Mouse (Mus musculus): ENCODE data around the gene Gm9639. TPM values are rescaled to one million over a fixed set of nuclear protein-coding genes. Genes with fewer than 3 reads are reported as not detected.
"Not testable (repeated sequence)": the region's sequence is repeated elsewhere in the genome, so short reads cannot be mapped to it uniquely, and the experiment has no call there.

Gm9639 gene
- polyA plus RNA-seq, 1 experiment from 2014 or later: 1.0 TPM

GRCm38 (mm10) chr10:77752312-77752711, 42.6 kb downstream of the Gm9639 start:
- not testable (repeated sequence) for ATAC-seq (ENCODE audit: insufficient number of reproducible peaks, low FRiP score, low TSS enrichment, low read depth); H3K4me1 ChIP-seq; H3K4me2 ChIP-seq (replicated peaks); H3K9ac ChIP-seq; H3K4me3 ChIP-seq (replicated peaks); H3K9me3 ChIP-seq (replicated peaks); H3K27me3 ChIP-seq; H3K27ac ChIP-seq (replicated peaks); H3K36me3 ChIP-seq
- 57% methylated on average over 3 of the region's 3 CpGs for WGBS

- H3K9me3 ChIP-seq (replicated peaks); H3K36me3 ChIP-seq; H3K27me3 ChIP-seq; H3K27ac ChIP-seq (replicated peaks); H3K4me1 ChIP-seq; H3K9ac ChIP-seq; ATAC-seq (ENCODE audit: insufficient number of reproducible peaks, low FRiP score, low TSS enrichment, low read depth); H3K4me3 ChIP-seq (replicated peaks); H3K4me2 ChIP-seq (replicated peaks): not testable (repeated sequence)
- WGBS: 47% methylated on average over 1 of the region's 1 CpGs
These were observed 43.6 kb downstream of the Gm9639 start, which contains the start of gene Gm9736 for GRCm38 (mm10) chr10:77751254-77751653. TSS of gene Gm9736 (minus strand) at chr10:77751354.

- not testable (repeated sequence) for H3K27me3 ChIP-seq; H3K9me3 ChIP-seq (replicated peaks); H3K4me1 ChIP-seq; H3K4me2 ChIP-seq (replicated peaks); H3K36me3 ChIP-seq; H3K4me3 ChIP-seq (replicated peaks); H3K27ac ChIP-seq (replicated peaks); H3K9ac ChIP-seq; ATAC-seq (ENCODE audit: insufficient number of reproducible peaks, low FRiP score, low TSS enrichment, low read depth)
- 78% methylated on average over 1 of the region's 1 CpGs for WGBS
These were observed 44.2 kb downstream of the Gm9639 start for GRCm38 (mm10) chr10:77750686-77751085.

Other genes starting within 250 kb of the Gm9639 start
- 135 and 136 TPM in 2 replicates for gene Pttg1ip, start 213.4 kb downstream of the Gm9639 start, polyA plus RNA-seq (2015; fragmentation: Nextera tagmentation; extraction: Ambion mirVana)
- 323 and 339 TPM in 2 replicates for gene Sumo3, start 189.0 kb downstream of the Gm9639 start, polyA plus RNA-seq (2015; fragmentation: Nextera tagmentation; extraction: Ambion mirVana)
- 3.1 TPM in 1 of 2 replicates, not detected in the other for gene Gm49325, start 188.9 kb downstream of the Gm9639 start, polyA plus RNA-seq (2015; fragmentation: Nextera tagmentation; extraction: Ambion mirVana)
- 92.2 and 102 TPM in 2 replicates for gene Ube2g2, start 172.8 kb downstream of the Gm9639 start, polyA plus RNA-seq (2015; fragmentation: Nextera tagmentation; extraction: Ambion mirVana)
- 3.3 and 3.4 TPM in 2 replicates for gene Tspear, start 108.5 kb downstream of the Gm9639 start, polyA plus RNA-seq (2015; fragmentation: Nextera tagmentation; extraction: Ambion mirVana)
- 0.60 and 0.85 TPM in 2 replicates for gene Gm19402, start 104.3 kb downstream of the Gm9639 start, polyA plus RNA-seq (2015; fragmentation: Nextera tagmentation; extraction: Ambion mirVana)
- gene Gm9508, start 97.8 kb downstream of the Gm9639 start, polyA plus RNA-seq (2015; fragmentation: Nextera tagmentation; extraction: Ambion mirVana): 1.0 and 1.9 TPM in 2 replicates
- gene Gm10272, start 88.5 kb downstream of the Gm9639 start, polyA plus RNA-seq (2015; fragmentation: Nextera tagmentation; extraction: Ambion mirVana): 0.59 TPM in 1 of 2 replicates, not detected in the other
- 2.2 and 2.8 TPM in 2 replicates for gene Gm10024, start 83.6 kb downstream of the Gm9639 start, polyA plus RNA-seq (2015; fragmentation: Nextera tagmentation; extraction: Ambion mirVana)
- 0.56 and 1.5 TPM in 2 replicates for gene Gm10142, start 79.3 kb downstream of the Gm9639 start, polyA plus RNA-seq (2015; fragmentation: Nextera tagmentation; extraction: Ambion mirVana)
- gene Krtap12-1, start 74.5 kb downstream of the Gm9639 start, polyA plus RNA-seq (2015; fragmentation: Nextera tagmentation; extraction: Ambion mirVana): 1.1 and 1.8 TPM in 2 replicates
- gene Gm10100, start 68.6 kb downstream of the Gm9639 start, polyA plus RNA-seq (2015; fragmentation: Nextera tagmentation; extraction: Ambion mirVana): 0.75 and 1.2 TPM in 2 replicates
- gene Gm18596, start 52.4 kb downstream of the Gm9639 start, polyA plus RNA-seq (2015; fragmentation: Nextera tagmentation; extraction: Ambion mirVana): 1.5 and 1.7 TPM in 2 replicates
- 1.5 and 1.9 TPM in 2 replicates for gene Gm9736, start 43.7 kb downstream of the Gm9639 start, polyA plus RNA-seq (2015; fragmentation: Nextera tagmentation; extraction: Ambion mirVana)
- 0.41 and 0.77 TPM in 2 replicates for gene Gm3233, start 35.4 kb downstream of the Gm9639 start, polyA plus RNA-seq (2015; fragmentation: Nextera tagmentation; extraction: Ambion mirVana)
- 0.92 TPM in 1 of 2 replicates, not detected in the other for gene Gm3238, start 23.8 kb downstream of the Gm9639 start, polyA plus RNA-seq (2015; fragmentation: Nextera tagmentation; extraction: Ambion mirVana)
- gene Gm7138, start 18.1 kb downstream of the Gm9639 start, polyA plus RNA-seq (2015; fragmentation: Nextera tagmentation; extraction: Ambion mirVana): 1.3 and 1.7 TPM in 2 replicates
- gene Gm3250, start 12.5 kb downstream of the Gm9639 start, polyA plus RNA-seq (2015; fragmentation: Nextera tagmentation; extraction: Ambion mirVana): not detected in 2 replicates
- 0.54 TPM in 1 of 2 replicates, not detected in the other for gene Gm7137, start 6.9 kb downstream of the Gm9639 start, polyA plus RNA-seq (2015; fragmentation: Nextera tagmentation; extraction: Ambion mirVana)
- gene Gm19668, start 4.1 kb upstream of the Gm9639 start, polyA plus RNA-seq (2015; fragmentation: Nextera tagmentation; extraction: Ambion mirVana): 0.24 and 0.55 TPM in 2 replicates
- 2.0 and 2.1 TPM in 2 replicates for gene Gm9507, start 16.8 kb upstream of the Gm9639 start, polyA plus RNA-seq (2015; fragmentation: Nextera tagmentation; extraction: Ambion mirVana)
- gene Gm2696, start 19.6 kb upstream of the Gm9639 start, polyA plus RNA-seq (2015; fragmentation: Nextera tagmentation; extraction: Ambion mirVana): 2.8 and 3.4 TPM in 2 replicates
- gene Krtap10-4, start 32.0 kb upstream of the Gm9639 start, polyA plus RNA-seq (2015; fragmentation: Nextera tagmentation; extraction: Ambion mirVana): 2.6 and 5.3 TPM in 2 replicates
- gene Krtap10-10, start 40.9 kb upstream of the Gm9639 start, polyA plus RNA-seq (2015; fragmentation: Nextera tagmentation; extraction: Ambion mirVana): 2.9 and 3.8 TPM in 2 replicates
- 0.73 and 0.88 TPM in 2 replicates for gene Gm36176, start 51.7 kb upstream of the Gm9639 start, polyA plus RNA-seq (2015; fragmentation: Nextera tagmentation; extraction: Ambion mirVana)
- gene Gm10318, start 57.8 kb upstream of the Gm9639 start, polyA plus RNA-seq (2015; fragmentation: Nextera tagmentation; extraction: Ambion mirVana): 3.0 and 3.4 TPM in 2 replicates
- 2.4 and 3.3 TPM in 2 replicates for gene Gm3285, start 66.9 kb upstream of the Gm9639 start, polyA plus RNA-seq (2015; fragmentation: Nextera tagmentation; extraction: Ambion mirVana)
- gene Lrrc3, start 107.5 kb upstream of the Gm9639 start, polyA plus RNA-seq (2015; fragmentation: Nextera tagmentation; extraction: Ambion mirVana): 4.3 and 5.0 TPM in 2 replicates
- gene Trpm2, start 175.5 kb upstream of the Gm9639 start, polyA plus RNA-seq (2015; fragmentation: Nextera tagmentation; extraction: Ambion mirVana): 0.60 and 0.79 TPM in 2 replicates
- gene 1810043G02Rik, start 183.4 kb upstream of the Gm9639 start, polyA plus RNA-seq (2015; fragmentation: Nextera tagmentation; extraction: Ambion mirVana): 31.0 and 32.7 TPM in 2 replicates
- gene Pfkl, start 215.0 kb upstream of the Gm9639 start, polyA plus RNA-seq (2015; fragmentation: Nextera tagmentation; extraction: Ambion mirVana): 129 and 148 TPM in 2 replicates
- 0.39 and 0.65 TPM in 2 replicates for gene Dnmt3l, start 246.9 kb upstream of the Gm9639 start, polyA plus RNA-seq (2015; fragmentation: Nextera tagmentation; extraction: Ambion mirVana)
- 0.30 and 0.31 TPM in 2 replicates for gene Aire, start 248.5 kb upstream of the Gm9639 start, polyA plus RNA-seq (2015; fragmentation: Nextera tagmentation; extraction: Ambion mirVana)

Measured in embryonic facial prominence, embryonic 15.5 days (tissue).